Mouse (Mus musculus): ENCODE results near the gene Foxp1. TPM values are rescaled to one million over a fixed set of nuclear protein-coding genes. Genes with fewer than 3 reads are reported as not detected.

The Foxp1 gene
- total and polyA plus RNA-seq, 3 experiments, result 16.1 to 42.0 TPM; not detected in 1

DNA sequence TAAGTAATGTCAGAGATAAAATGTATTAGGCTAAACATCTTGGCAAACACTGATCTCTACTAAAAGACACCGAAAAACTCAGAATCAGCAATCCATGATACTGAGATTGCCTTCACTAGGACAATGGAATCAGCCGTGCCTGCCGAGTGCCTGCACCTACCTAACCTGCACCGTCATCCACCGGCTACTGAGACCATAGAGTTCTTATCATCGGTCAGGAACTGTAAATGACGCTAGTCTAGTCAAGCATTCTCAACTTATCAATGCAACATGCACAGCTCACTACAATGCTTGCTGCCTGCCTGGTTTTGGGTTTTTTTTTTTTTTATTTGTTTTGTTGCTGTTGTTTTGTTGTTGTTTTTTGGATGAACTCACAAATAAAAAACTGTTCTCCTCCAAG lies 542.1 kb downstream of the Foxp1 start:
- Histone ChIP-seq H3K79me2 (ENCODE audit: control insufficient read depth, insufficient read depth, low read length, poor library complexity) (no peaks in the 10 kb centered on the region), H3K4me3 (ENCODE audit: control insufficient read depth in 1 of 2, insufficient read depth in 1 of 2, low read depth in 2 of 2, low read length in 2 of 2) (no peak overlapping the region), H3K4me1 (ENCODE audit: control insufficient read depth in 1 of 2, insufficient read depth in 2 of 2, low read length in 2 of 2) (peaks cover 5 to 11% of the 10 kb centered on the region in 2 experiments; a peak in 3 of 4 replicates), H3K27me3 (ENCODE audit: control insufficient read depth in 1 of 2, insufficient read depth in 2 of 2, low read length in 2 of 2) (no peaks in the 10 kb centered on the region), H3K9ac (ENCODE audit: control insufficient read depth, low read depth, low read length, poor library complexity, severe bottlenecking) (no peak overlapping the region), H3K36me3 (ENCODE audit: control insufficient read depth in 1 of 2, insufficient read depth in 2 of 2, low read length in 2 of 2) (peaks cover 0 to 16% of the 10 kb centered on the region in 2 experiments; a peak in 2 of 4 replicates), H3K9me3 (replicated peaks; ENCODE audit: insufficient read depth, low read length) (no peaks in the 10 kb centered on the region), H3K27ac (ENCODE audit: control insufficient read depth, low read depth, low read length) (no peak overlapping the region)
- TF ChIP-seq USF2 (IDR thresholded peaks at IDR 0.05; ENCODE audit: borderline replicate concordance in 1 of 2, insufficient read depth in 1 of 2, low read depth in 1 of 2, low read length in 2 of 2) (no peak), TCF12 (IDR thresholded peaks at IDR 0.05; ENCODE audit: low read depth, low read length) (no peak), HCFC1 (IDR thresholded peaks at IDR 0.05; ENCODE audit: low read depth, low read length) (no peak), POLR2A (IDR thresholded peaks at IDR 0.05; ENCODE audit: control insufficient read depth in 1 of 2, insufficient read depth in 1 of 2, low read depth in 1 of 2, low read length in 2 of 2, poor library complexity in 1 of 2) (no peak), ZNF384 (IDR thresholded peaks at IDR 0.05; ENCODE audit: low read depth, low read length) (no peak), EP300 (IDR thresholded peaks at IDR 0.05; ENCODE audit: low read depth in 1 of 2, low read length in 2 of 2) (no peak), BHLHE40 (IDR thresholded peaks at IDR 0.05; ENCODE audit: borderline replicate concordance, low read depth, low read length) (no peak), TBP (IDR thresholded peaks at IDR 0.05; ENCODE audit: low read depth, low read length) (no peak), SMC3 (IDR thresholded peaks at IDR 0.05; ENCODE audit: low read depth, low read length) (no peak), E2F4 (IDR thresholded peaks at IDR 0.05; ENCODE audit: borderline replicate concordance, low read depth, low read length) (no peak), NELFE (IDR thresholded peaks at IDR 0.05; ENCODE audit: low read depth, low read length) (no peak), ETS1 (IDR thresholded peaks at IDR 0.05; ENCODE audit: low read depth, low read length) (no peak), CHD2 (IDR thresholded peaks at IDR 0.05; ENCODE audit: low read length) (no peak), MXI1 (IDR thresholded peaks at IDR 0.05; ENCODE audit: low read depth, low read length) (no peak), GATA1 (IDR thresholded peaks at IDR 0.05; ENCODE audit: low read depth, low read length) (no peak), CTCF (IDR thresholded peaks at IDR 0.05 in 2 of 3, conservative IDR thresholded peaks at IDR 0.05 in 1 of 3; ENCODE audit: control insufficient read depth in 1 of 3, insufficient read depth in 1 of 3, low read depth in 2 of 3, low read length in 3 of 3, poor library complexity in 1 of 3, severe bottlenecking in 1 of 3) (no peak), ELF1 (IDR thresholded peaks at IDR 0.05; ENCODE audit: low read depth, low read length) (no peak), USF1 (IDR thresholded peaks at IDR 0.05; ENCODE audit: low read depth, low read length) (no peak), MYB (IDR thresholded peaks at IDR 0.05; ENCODE audit: low read depth, low read length) (no peak)
- no peak for DNase-seq (ENCODE audit: low read depth, low spot score)

- Histone ChIP-seq H3K4me3 (ENCODE audit: control insufficient read depth in 1 of 2, insufficient read depth in 1 of 2, low read depth in 2 of 2, low read length in 2 of 2) (no peak overlapping the region), H3K4me1 (ENCODE audit: control insufficient read depth in 1 of 2, insufficient read depth in 2 of 2, low read length in 2 of 2) (peaks cover 3 to 7% of the 10 kb centered on the region in 2 experiments; a peak in 3 of 4 replicates), H3K9me3 (replicated peaks; ENCODE audit: insufficient read depth, low read length) (no peaks in the 10 kb centered on the region), H3K27me3 (ENCODE audit: control insufficient read depth in 1 of 2, insufficient read depth in 2 of 2, low read length in 2 of 2) (no peaks in the 10 kb centered on the region), H3K27ac (ENCODE audit: control insufficient read depth, low read depth, low read length) (no peak overlapping the region), H3K79me2 (ENCODE audit: control insufficient read depth, insufficient read depth, low read length, poor library complexity) (no peaks in the 10 kb centered on the region), H3K36me3 (ENCODE audit: control insufficient read depth in 1 of 2, insufficient read depth in 2 of 2, low read length in 2 of 2) (peaks cover 0 to 13% of the 10 kb centered on the region in 2 experiments; a peak in 2 of 4 replicates), H3K9ac (ENCODE audit: control insufficient read depth, low read depth, low read length, poor library complexity, severe bottlenecking) (no peak overlapping the region)
- TF ChIP-seq MAFK (IDR thresholded peaks at IDR 0.05; ENCODE audit: borderline replicate concordance, low read depth, low read length) (no peak), RCOR1 (IDR thresholded peaks at IDR 0.05; ENCODE audit: low read depth, low read length) (no peak), JUND (IDR thresholded peaks at IDR 0.05; ENCODE audit: low read depth, low read length) (no peak), POLR2A (IDR thresholded peaks at IDR 0.05; ENCODE audit: control insufficient read depth in 1 of 2, insufficient read depth in 1 of 2, low read depth in 1 of 2, low read length in 2 of 2, poor library complexity in 1 of 2) (no peak), USF2 (IDR thresholded peaks at IDR 0.05; ENCODE audit: borderline replicate concordance in 1 of 2, insufficient read depth in 1 of 2, low read depth in 1 of 2, low read length in 2 of 2) (no peak)
- no peak for DNase-seq (ENCODE audit: low read depth, low spot score)
These were observed 542.5 kb downstream of the Foxp1 start for GRCm38 (mm10) chr6:98980001-98980400.

Measured in MEL (cell line).